In the genomic region with DNA sequence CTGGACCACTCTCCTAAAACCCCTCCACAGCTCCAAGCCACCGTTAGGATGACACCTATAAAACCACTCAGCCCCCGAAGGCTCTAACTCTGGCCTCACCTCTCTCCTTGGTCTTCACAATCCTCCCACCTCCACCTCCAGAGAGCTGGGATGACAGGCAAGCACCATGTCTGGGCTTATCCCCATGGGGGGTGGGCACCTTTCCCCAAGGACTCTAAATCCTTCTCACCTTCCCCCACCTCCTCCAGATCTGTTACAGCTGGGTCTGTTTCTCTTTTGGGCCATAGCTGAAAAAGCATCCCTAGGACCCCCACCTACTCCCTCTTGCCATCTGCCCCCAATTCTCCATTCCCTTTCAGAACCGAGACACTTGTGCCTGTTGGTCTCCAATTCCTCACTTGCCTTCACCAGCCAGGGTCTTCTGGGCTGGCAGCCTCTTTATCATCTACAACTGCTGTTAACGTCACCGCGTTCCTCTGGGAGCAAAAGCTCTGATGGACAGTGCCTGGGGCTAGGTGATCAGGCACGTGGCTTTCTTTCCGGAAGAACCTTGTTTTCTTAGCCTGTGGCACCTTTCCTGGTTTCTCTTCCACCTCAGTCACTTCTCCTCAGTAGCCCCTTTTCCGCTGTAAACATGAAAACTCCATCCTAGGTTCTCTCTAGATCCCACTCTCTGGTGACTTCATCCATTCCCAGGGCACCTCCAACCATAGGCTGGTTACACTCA, we compare ENCODE assay signal across 8 mouse cellular contexts. TPM values are rescaled to one million over a fixed set of nuclear protein-coding genes. Genes with fewer than 3 reads are reported as not detected.
DNase-seq lines count a peak whose midpoint lies in the region; ATAC-seq and TF ChIP-seq lines count a peak whose summit lies in the region.

No protein-coding gene starts in this region.

- 45% methylated on average over 9 of the region's 9 CpGs for WGBS in heart, embryonic 11.5 days (ENCODE audit: insufficient replicate concordance)
- WGBS in forebrain, embryonic 15.5 days = 86% methylated on average over 9 of the region's 9 CpGs
- WGBS in liver, embryonic 16.5 days (ENCODE audit: insufficient replicate concordance) = 52% methylated on average over 9 of the region's 9 CpGs

- H3K4me2 ChIP-seq in heart, embryonic 11.5 days = peak overlapping the region; percentile 77
- peak overlapping the region; percentile 72 for H3K4me2 ChIP-seq in forebrain, embryonic 15.5 days (replicated peaks)
- H3K4me2 ChIP-seq in liver, embryonic 16.5 days (ENCODE audit: low read depth, low read length) = peak overlapping the region; percentile 80

- no peak overlapping the region for H3K27ac ChIP-seq in heart, embryonic 11.5 days (ENCODE audit: low read depth, low read length)
- no peak overlapping the region for H3K27ac ChIP-seq in forebrain, embryonic 15.5 days (replicated peaks)
- H3K27ac ChIP-seq in liver, embryonic 16.5 days (ENCODE audit: low read length) = no peak overlapping the region

- H3K27me3 ChIP-seq in heart, embryonic 11.5 days (ENCODE audit: control insufficient read depth, insufficient read depth, low read length) = no peaks in the 10 kb centered on the region
- H3K27me3 ChIP-seq in E14TG2a.4 (ENCODE audit: insufficient read depth, low read length) = no peaks in the 10 kb centered on the region
- no peaks in the 10 kb centered on the region for H3K27me3 ChIP-seq in forebrain, embryonic 15.5 days
- H3K27me3 ChIP-seq in liver, embryonic 16.5 days (ENCODE audit: control insufficient read depth, insufficient read depth, low read depth, low read length) = no peaks in the 10 kb centered on the region

- H3K4me1 ChIP-seq in heart, embryonic 11.5 days (ENCODE audit: control insufficient read depth, insufficient read depth, low read length) = peaks cover 48% of the 10 kb centered on the region
- H3K4me1 ChIP-seq in E14TG2a.4 (replicated peaks; ENCODE audit: low read depth, low read length) = peaks cover 65% of the 10 kb centered on the region
- peaks cover 28% of the 10 kb centered on the region for H3K4me1 ChIP-seq in forebrain, embryonic 15.5 days
- peaks cover 46% of the 10 kb centered on the region for H3K4me1 ChIP-seq in liver, embryonic 16.5 days (ENCODE audit: control insufficient read depth, low read depth, low read length)

- H3K9ac ChIP-seq in heart, embryonic 11.5 days (ENCODE audit: low read depth, low read length) = peak overlapping the region; percentile 39; the same call in 1 of the 2 replicates
- 0 out of 2 replicates have a peak overlapping the region, but pooled peaks have one; percentile 88 for H3K9ac ChIP-seq in forebrain, embryonic 15.5 days (replicated peaks)
- H3K9ac ChIP-seq in liver, embryonic 16.5 days (ENCODE audit: low read depth, low read length) = peak overlapping the region; percentile 0; the same call in 1 of the 2 replicates

- 0 out of 2 replicates have a peak overlapping the region, but pooled peaks have one; percentile 1 for H3K4me3 ChIP-seq in heart, embryonic 11.5 days (ENCODE audit: low read depth, low read length)
- peak overlapping the region; percentile 100 for H3K4me3 ChIP-seq in E14TG2a.4 (replicated peaks; ENCODE audit: low read length)
- peak overlapping the region; percentile 85; the same call in 1 of the 2 replicates for H3K4me3 ChIP-seq in forebrain, embryonic 15.5 days
- peak overlapping the region; percentile 89 for H3K4me3 ChIP-seq in liver, embryonic 16.5 days (ENCODE audit: low read depth, low read length)

- H3K9me3 ChIP-seq in heart, embryonic 11.5 days (replicated peaks; ENCODE audit: control insufficient read depth, low read length) = no peaks in the 10 kb centered on the region
- H3K9me3 ChIP-seq in E14TG2a.4 (ENCODE audit: low read length) = peaks cover 3% of the 10 kb centered on the region; the same call in 1 of the 2 replicates
- no peaks in the 10 kb centered on the region for H3K9me3 ChIP-seq in forebrain, embryonic 15.5 days
- no peaks in the 10 kb centered on the region for H3K9me3 ChIP-seq in liver, embryonic 16.5 days (replicated peaks; ENCODE audit: control insufficient read depth, low read length)

- H3K36me3 ChIP-seq in heart, embryonic 11.5 days (ENCODE audit: control insufficient read depth, insufficient read depth, low read length) = peaks cover 15% of the 10 kb centered on the region
- peaks cover 55% of the 10 kb centered on the region for H3K36me3 ChIP-seq in E14TG2a.4 (ENCODE audit: insufficient read depth, low read length)
- H3K36me3 ChIP-seq in forebrain, embryonic 15.5 days = peaks cover 21% of the 10 kb centered on the region
- H3K36me3 ChIP-seq in liver, embryonic 16.5 days (ENCODE audit: control insufficient read depth, insufficient read depth) = peaks cover 10% of the 10 kb centered on the region

- TF ChIP-seq CTCF in E14TG2a.4 (conservative IDR thresholded peaks at IDR 0.05; ENCODE audit: low read length) = no peak

- ATAC-seq in heart, embryonic 11.5 days (replicated peaks; ENCODE audit: insufficient number of reproducible peaks, low FRiP score, low TSS enrichment) = no peak
- no peak for ATAC-seq in forebrain, embryonic 15.5 days (replicated peaks)
- no peak for ATAC-seq in liver, embryonic 16.5 days (ENCODE audit: low read depth)

- intact Hi-C loops in heart, postnatal 10 days (cut with DNase I) = loop anchor here (2.0 kb wide), 2 partner anchors 21 to 35 kb away; no protein-coding TSS in a partner anchor
- intact Hi-C loops in left cerebral cortex, postnatal 4 days (cut with DNase I) = no loop called here

- no peak for DNase-seq in heart, postnatal 10 days
- DNase-seq in left cerebral cortex, postnatal 4 days = no peak
- DNase-seq in left cerebral cortex, adult 11 months (ENCODE audit: low spot score) = no peak
- DNase-seq in lung, adult 18-20 months = no peak

RNA-seq across cellular contexts. Expression of a gene that starts 1.7 kb away (rescaled TPM):
- polyA plus RNA-seq in heart, embryonic 11.5 days (2014; fragmentation: Nextera tagmentation; extraction: Ambion mirVana) = 87.0 and 95.3 TPM in 2 replicates
- total RNA-seq in heart, postnatal 10 days (2021) = 100 to 1,000 TPM; 104 to 105 TPM
- polyA plus RNA-seq in forebrain, embryonic 15.5 days (2015; fragmentation: Nextera tagmentation; extraction: Ambion mirVana) = 103 and 111 TPM in 2 replicates
- polyA plus RNA-seq in liver, embryonic 16.5 days (2015; fragmentation: Nextera tagmentation; extraction: Ambion mirVana) = 38.0 and 38.6 TPM in 2 replicates
- 100 to 1,000 TPM; 110 to 120 TPM for total RNA-seq in left cerebral cortex, postnatal 4 days (2021)

RNA-seq across cellular contexts. Expression of a gene that starts 33.6 kb away (rescaled TPM):
- polyA plus RNA-seq in heart, embryonic 11.5 days (2014; fragmentation: Nextera tagmentation; extraction: Ambion mirVana) = 22.6 and 36.1 TPM in 2 replicates
- 10 to 100 TPM; 15.6 to 18.0 TPM for total RNA-seq in heart, postnatal 10 days (2021)
- 6.8 and 7.0 TPM in 2 replicates for polyA plus RNA-seq in forebrain, embryonic 15.5 days (2015; fragmentation: Nextera tagmentation; extraction: Ambion mirVana)
- 5.3 and 5.9 TPM in 2 replicates for polyA plus RNA-seq in liver, embryonic 16.5 days (2015; fragmentation: Nextera tagmentation; extraction: Ambion mirVana)
- total RNA-seq in left cerebral cortex, postnatal 4 days (2021) = 1 to 10 TPM; 3.3 to 4.3 TPM

RNA-seq across cellular contexts. Expression of a gene that starts 36.2 kb away (rescaled TPM):
- polyA plus RNA-seq in heart, embryonic 11.5 days (2014; fragmentation: Nextera tagmentation; extraction: Ambion mirVana) = 31.6 and 37.2 TPM in 2 replicates
- total RNA-seq in heart, postnatal 10 days (2021) = 1 to 10 TPM; 1.5 to 7.1 TPM
- 4.3 and 4.9 TPM in 2 replicates for polyA plus RNA-seq in forebrain, embryonic 15.5 days (2015; fragmentation: Nextera tagmentation; extraction: Ambion mirVana)
- 36.0 and 43.3 TPM in 2 replicates for polyA plus RNA-seq in liver, embryonic 16.5 days (2015; fragmentation: Nextera tagmentation; extraction: Ambion mirVana)
- total RNA-seq in left cerebral cortex, postnatal 4 days (2021) = 1 to 10 TPM; 6.7 to 7.9 TPM

RNA-seq across cellular contexts. Expression of a gene that starts 43.2 kb away (rescaled TPM):
- polyA plus RNA-seq in heart, embryonic 11.5 days (2014; fragmentation: Nextera tagmentation; extraction: Ambion mirVana) = 0.20 TPM in 2 replicates
- under 1 TPM in 1 of 2 experiments, not detected in 1; 0.10 TPM for total RNA-seq in heart, postnatal 10 days (2021)
- 3.7 and 4.3 TPM in 2 replicates for polyA plus RNA-seq in forebrain, embryonic 15.5 days (2015; fragmentation: Nextera tagmentation; extraction: Ambion mirVana)
- 0.04 TPM in 2 replicates for polyA plus RNA-seq in liver, embryonic 16.5 days (2015; fragmentation: Nextera tagmentation; extraction: Ambion mirVana)
- 10 to 100 TPM; 38.0 to 41.8 TPM for total RNA-seq in left cerebral cortex, postnatal 4 days (2021)

RNA-seq across cellular contexts. Expression of a gene that starts 47.8 kb away (rescaled TPM):
- polyA plus RNA-seq in heart, embryonic 11.5 days (2014; fragmentation: Nextera tagmentation; extraction: Ambion mirVana) = 0.06 and 0.09 TPM in 2 replicates
- total RNA-seq in heart, postnatal 10 days (2021) = under 1 TPM in 1 of 2 experiments, not detected in 1; 0.10 TPM
- polyA plus RNA-seq in forebrain, embryonic 15.5 days (2015; fragmentation: Nextera tagmentation; extraction: Ambion mirVana) = 1.7 and 2.7 TPM in 2 replicates
- 0.20 and 0.25 TPM in 2 replicates for polyA plus RNA-seq in liver, embryonic 16.5 days (2015; fragmentation: Nextera tagmentation; extraction: Ambion mirVana)
- total RNA-seq in left cerebral cortex, postnatal 4 days (2021) = 1 to 10 TPM; 5.2 to 6.8 TPM

Comparison
In these comparisons a context has a peak if more than half of its experiments do, and no peak if none do; other contexts are left out.
1. H3K4me3 ChIP-seq: peak in every context shown above with its lines; median percentile 100 in E14TG2a.4; 89 in liver, embryonic 16.5 days; 85 in forebrain, embryonic 15.5 days; 1 in heart, embryonic 11.5 days.
2. H3K9ac ChIP-seq: peak in every context shown above with its lines; median percentile 88 in forebrain, embryonic 15.5 days; 39 in heart, embryonic 11.5 days; 0 in liver, embryonic 16.5 days.